Mouse (Mus musculus) cerebellum, adult 2 months (tissue): ENCODE data around the gene Suox.

Experiments used
- CTCF ChIP-seq: fragments of 200-500 bp; IDR thresholded peaks from 2 replicates; pipeline ENCODE4 v1.5.1; 2011; ENCODE audit warnings: low read depth, mild to moderate bottlenecking, control low read depth, low read length, moderate library complexity, borderline replicate concordance; ENCODE audit not compliant: insufficient read depth
- POLR2A ChIP-seq: fragments of 200-500 bp; IDR thresholded peaks from 2 replicates; pipeline ENCODE4 v1.6.1; 2011; ENCODE audit warnings: low read length, control low read depth, borderline replicate concordance; ENCODE audit not compliant: insufficient read depth

- no peak for TF ChIP-seq POLR2A
- no peak for TF ChIP-seq CTCF
Measured at GRCm38 (mm10) chr10:128665806-128666205, 8.1 kb downstream of the Suox start.
